Mouse (Mus musculus) forebrain, embryonic 15.5 days (tissue): ENCODE results near the gene Il22ra1. TPM values are rescaled to one million over a fixed set of nuclear protein-coding genes. Genes with fewer than 3 reads are reported as not detected.

Experiments used
- ATAC-seq: fragments of 200-750 bp; cut with Nextera tagmentation; replicated peaks from 2 replicates; pipeline ENCODE4 v1.8.0; 2017; ENCODE audit warnings: mild to moderate bottlenecking, moderate TSS enrichment, moderate library complexity
- H3K27ac ChIP-seq: fragments of 300-500 bp; sonication (generic); replicated peaks from 2 replicates; pipeline ENCODE4 v1.5.1; 2015; ENCODE audit warnings: mild to moderate bottlenecking, inconsistent platforms
- H3K27me3 ChIP-seq: fragments of 300-500 bp; sonication (generic); 2 replicates; pipeline ENCODE4 v1.6.1; 2015; ENCODE audit warnings: inconsistent platforms
- H3K36me3 ChIP-seq: fragments of 300-500 bp; sonication (generic); 2 replicates; pipeline ENCODE4 v1.6.1; 2015; ENCODE audit warnings: mild to moderate bottlenecking, inconsistent platforms
- H3K4me1 ChIP-seq: fragments of 300-500 bp; sonication (generic); 2 replicates; pipeline ENCODE4 v1.6.1; 2015; ENCODE audit warnings: inconsistent platforms
- H3K4me2 ChIP-seq: fragments of 300-500 bp; sonication (generic); replicated peaks from 2 replicates; pipeline ENCODE4 v1.6.1; 2015; ENCODE audit warnings: mild to moderate bottlenecking, inconsistent platforms
- H3K4me3 ChIP-seq: fragments of 300-500 bp; sonication (generic); 2 replicates; pipeline ENCODE4 v1.5.1; 2015; ENCODE audit warnings: mild to moderate bottlenecking, inconsistent platforms
- H3K9ac ChIP-seq: fragments of 300-500 bp; sonication (generic); replicated peaks from 2 replicates; pipeline ENCODE4 v1.6.1; 2015; ENCODE audit warnings: mild to moderate bottlenecking, inconsistent platforms
- H3K9me3 ChIP-seq: fragments of 300-500 bp; sonication (generic); 2 replicates; pipeline ENCODE4 v1.6.1; 2016; ENCODE audit warnings: inconsistent platforms
- WGBS: fragments of 180-500 bp; shearing (Covaris S2); methylation state at CpG from one replicate; pipeline ENCODE4 v1.1.7; 2015; ENCODE audit warnings: mixed read lengths; 5-methylcytosine and 5-hydroxymethylcytosine counted together
- polyA plus RNA-seq: library from polyadenylated mRNA; unstranded; fragments of >200 nt; fragmentation: Nextera tagmentation; extraction: Ambion mirVana; gene quantifications from 2 replicates; pipeline ENCODE4 v1.2.1, GENCODE M21; 2015

The Il22ra1 gene
- polyA plus RNA-seq, 1 experiment from 2014 or later = not detected

DNA sequence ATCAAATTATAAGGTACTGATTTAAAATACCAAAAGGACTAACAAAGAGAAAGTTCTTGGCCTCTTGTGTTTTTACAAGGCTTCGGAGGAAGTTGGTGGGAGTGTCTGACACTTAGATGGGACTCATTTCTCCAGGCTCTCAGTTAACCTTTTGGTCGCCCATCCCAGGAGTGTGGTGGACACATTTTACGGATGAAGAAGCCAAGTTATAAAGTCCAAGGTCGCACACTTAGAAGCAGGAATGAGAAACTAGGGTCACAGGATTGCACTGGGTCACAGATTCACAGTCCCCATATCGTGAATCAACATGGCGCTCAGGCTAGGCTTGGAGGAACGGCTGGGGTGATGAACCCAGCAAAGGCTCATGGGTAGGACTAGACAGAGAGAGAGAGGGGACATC lies 33.6 kb downstream of the Il22ra1 start:
- 0 out of 2 replicates have a peak, but pooled peaks cover 5% of the 10 kb centered on the region for H3K4me1 ChIP-seq
- no peaks in the 10 kb centered on the region for H3K36me3 ChIP-seq
- no peak overlapping the region for H3K4me3 ChIP-seq
- H3K27me3 ChIP-seq = no peaks in the 10 kb centered on the region
- WGBS = 88% methylated on average over 7 of the region's 7 CpGs
- no peak overlapping the region for H3K4me2 ChIP-seq
- no peaks in the 10 kb centered on the region for H3K9me3 ChIP-seq
- ATAC-seq = no peak
- H3K9ac ChIP-seq = no peak overlapping the region
- H3K27ac ChIP-seq = no peak overlapping the region

DNA sequence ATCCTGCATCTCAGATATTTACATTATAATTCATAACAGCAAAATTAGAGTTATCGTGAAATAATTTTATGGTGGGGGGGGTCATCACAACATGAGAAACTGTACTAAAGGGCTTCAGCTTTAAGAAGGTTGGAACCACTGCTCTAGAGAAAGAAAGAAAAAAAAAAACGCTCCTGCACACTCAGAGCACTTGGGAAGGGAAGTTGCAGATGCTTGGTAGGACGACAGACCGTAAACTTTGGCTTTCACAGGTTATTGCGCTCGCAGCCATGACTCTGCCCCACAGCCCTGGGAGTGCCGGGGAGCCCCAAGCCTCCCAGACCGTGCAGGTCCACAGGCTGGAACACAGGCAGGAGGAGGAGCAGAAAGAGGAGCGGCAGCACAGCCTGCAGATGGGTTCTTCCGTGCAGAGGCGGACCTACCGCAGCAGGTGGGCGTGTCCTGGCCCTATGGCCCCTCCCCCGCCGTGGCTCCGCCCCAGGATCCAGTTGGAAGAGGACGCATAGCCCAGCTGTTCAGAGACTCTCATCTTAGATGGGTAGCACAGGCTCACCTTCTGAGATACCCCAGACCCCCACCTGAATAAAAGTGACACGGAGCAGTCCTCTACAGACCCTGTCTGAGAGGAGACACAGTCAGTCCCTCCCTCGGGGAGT lies 34.4 kb downstream of the Il22ra1 start:
- peak; percentile 46; the same call in 1 of the 2 replicates for ATAC-seq
- no peaks in the 10 kb centered on the region for H3K36me3 ChIP-seq
- H3K27me3 ChIP-seq = no peaks in the 10 kb centered on the region
- H3K9me3 ChIP-seq = no peaks in the 10 kb centered on the region
- H3K9ac ChIP-seq = no peak overlapping the region
- 0 out of 2 replicates have a peak, but pooled peaks cover 5% of the 10 kb centered on the region for H3K4me1 ChIP-seq
- H3K4me2 ChIP-seq = peak overlapping the region; percentile 43
- 9% methylated on average over 19 of the region's 19 CpGs for WGBS
- H3K27ac ChIP-seq = no peak overlapping the region
- H3K4me3 ChIP-seq = peak overlapping the region; percentile 25

DNA sequence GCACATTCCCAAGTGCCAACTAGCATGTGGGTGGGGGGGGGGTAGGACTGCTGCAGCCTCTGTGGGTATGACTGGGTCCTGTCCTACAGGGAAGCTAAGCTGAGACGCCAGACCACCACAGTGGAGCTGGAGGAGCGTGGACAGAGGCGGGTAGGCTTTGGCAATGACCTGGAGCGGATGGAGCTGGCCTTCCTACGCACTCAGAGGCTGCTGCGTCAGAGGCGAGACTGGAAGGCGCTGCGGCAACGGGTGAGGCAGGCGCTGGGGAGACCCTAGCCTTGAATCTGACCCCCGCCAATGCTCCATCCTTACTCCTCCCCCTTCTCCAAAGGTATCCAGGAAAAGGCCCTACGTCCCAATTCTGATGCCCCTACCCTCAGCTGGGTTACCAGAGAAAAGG lies 36.7 kb downstream of the Il22ra1 start:
- Histone ChIP-seq H3K9me3 (no peaks in the 10 kb centered on the region), H3K4me2 (no peak overlapping the region), H3K27ac (no peak overlapping the region), H3K9ac (no peak overlapping the region), H3K36me3 (no peaks in the 10 kb centered on the region), H3K4me1 (0 out of 2 replicates have a peak, but pooled peaks cover 5% of the 10 kb centered on the region), H3K27me3 (no peaks in the 10 kb centered on the region), H3K4me3 (no peak overlapping the region)
- 88% methylated on average over 13 of the region's 13 CpGs for WGBS
- no peak for ATAC-seq

DNA sequence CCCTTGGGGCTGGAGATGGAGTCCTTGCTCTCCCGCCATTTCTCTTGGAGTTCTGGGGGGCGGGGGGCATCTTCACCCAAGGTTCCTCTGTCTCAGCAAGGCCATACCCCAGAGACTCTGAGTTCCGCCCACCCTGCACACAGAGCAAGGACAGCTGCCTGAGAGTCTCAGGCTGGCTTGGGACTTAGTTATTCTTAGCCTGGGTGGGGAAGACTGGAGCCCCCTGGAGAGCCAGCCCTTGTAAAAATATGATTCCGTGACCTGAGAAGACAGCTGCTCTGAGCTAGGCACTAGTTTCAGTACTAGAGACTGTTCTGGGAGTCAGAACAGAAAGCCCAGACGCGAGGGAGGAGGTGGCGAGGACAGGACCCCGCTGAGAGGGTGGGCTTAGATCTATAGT lies 37.7 kb downstream of the Il22ra1 start:
- Histone ChIP-seq H3K4me2 (no peak overlapping the region), H3K4me1 (0 out of 2 replicates have a peak, but pooled peaks cover 5% of the 10 kb centered on the region), H3K4me3 (no peak overlapping the region), H3K27ac (no peak overlapping the region), H3K36me3 (no peaks in the 10 kb centered on the region), H3K27me3 (no peaks in the 10 kb centered on the region), H3K9me3 (no peaks in the 10 kb centered on the region), H3K9ac (no peak overlapping the region)
- WGBS = 80% methylated on average over 8 of the region's 8 CpGs
- ATAC-seq = no peak

DNA sequence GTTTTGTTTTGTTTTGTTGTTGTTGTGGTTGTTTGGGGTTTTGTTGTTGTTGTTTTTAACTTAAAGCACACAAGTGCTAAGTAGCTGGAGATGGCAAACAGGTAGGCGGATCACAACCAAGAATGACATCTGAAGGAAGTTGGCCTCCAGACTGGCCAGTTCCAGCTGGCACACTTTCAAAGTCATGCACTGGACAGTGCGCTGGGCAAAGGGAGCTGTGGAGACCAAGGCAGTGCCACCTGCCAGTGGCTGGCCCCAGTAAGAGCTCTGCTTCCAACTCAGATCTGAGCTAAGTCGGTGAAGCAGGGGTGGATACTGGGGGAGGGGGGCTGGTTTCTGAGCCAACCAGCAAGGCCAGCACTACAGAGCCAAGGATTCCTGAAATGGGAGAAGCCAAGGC lies 39.0 kb downstream of the Il22ra1 start:
- no peak for ATAC-seq
- H3K27me3 ChIP-seq = no peaks in the 10 kb centered on the region
- no peak overlapping the region for H3K4me3 ChIP-seq
- H3K4me1 ChIP-seq = 0 out of 2 replicates have a peak, but pooled peaks cover 5% of the 10 kb centered on the region
- no peaks in the 10 kb centered on the region for H3K36me3 ChIP-seq
- no peak overlapping the region for H3K9ac ChIP-seq
- no peaks in the 10 kb centered on the region for H3K9me3 ChIP-seq
- no peak overlapping the region for H3K27ac ChIP-seq
- H3K4me2 ChIP-seq = no peak overlapping the region
- WGBS = 82% methylated on average over 3 of the region's 3 CpGs

DNA sequence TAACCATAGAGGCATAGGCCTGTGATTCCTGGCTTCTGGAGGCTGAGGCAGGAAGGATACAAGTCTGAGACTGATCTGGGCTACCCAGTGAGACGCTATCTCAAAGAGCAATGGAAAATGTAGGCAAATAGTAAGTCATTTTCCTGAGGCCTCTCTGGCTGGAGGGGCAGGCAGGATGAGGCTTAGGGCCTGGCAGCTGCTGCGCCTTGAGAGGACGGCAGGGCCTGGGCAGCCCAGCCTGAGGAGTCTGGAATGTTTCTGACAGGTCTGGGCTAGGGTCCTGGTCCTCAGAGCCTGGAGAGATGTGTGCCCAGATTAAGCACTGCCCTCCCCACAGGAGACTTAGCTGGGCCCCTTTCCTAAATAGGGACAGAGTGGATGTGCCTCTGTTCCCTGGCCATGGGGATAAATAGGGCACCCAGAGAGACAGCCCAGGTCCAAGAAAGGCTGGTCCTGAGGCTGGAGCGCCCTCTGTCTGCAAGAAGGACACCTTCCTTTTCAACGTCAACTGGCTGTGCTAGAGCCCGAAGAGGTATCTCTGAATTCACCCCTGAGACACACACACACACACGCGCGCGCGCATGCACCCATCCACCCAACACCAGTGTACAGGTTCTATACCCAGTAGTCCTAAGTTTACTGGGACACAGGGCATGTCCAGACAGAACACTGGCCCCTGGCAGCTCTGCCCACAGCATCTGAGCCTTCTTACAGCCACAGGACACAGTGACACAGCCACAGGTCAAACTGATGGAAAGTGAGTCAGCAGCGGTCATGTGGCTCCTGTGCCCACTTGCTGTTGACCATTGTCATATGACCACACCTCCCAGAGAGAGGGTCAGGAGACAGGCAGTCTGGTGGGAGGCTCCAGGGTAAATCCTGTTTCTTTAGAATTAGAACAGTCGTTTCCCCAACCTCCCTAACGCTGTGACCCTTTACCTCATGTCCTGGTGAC lies 40.9 kb downstream of the Il22ra1 start:
- H3K27ac ChIP-seq = no peak overlapping the region
- H3K4me2 ChIP-seq = no peak overlapping the region
- no peak overlapping the region for H3K4me3 ChIP-seq
- H3K9me3 ChIP-seq = no peaks in the 10 kb centered on the region
- no peaks in the 10 kb centered on the region for H3K36me3 ChIP-seq
- H3K9ac ChIP-seq = no peak overlapping the region
- H3K27me3 ChIP-seq = no peaks in the 10 kb centered on the region
- no peak for ATAC-seq
- no peaks in the 10 kb centered on the region for H3K4me1 ChIP-seq
- 60% methylated on average over 14 of the region's 14 CpGs for WGBS

DNA sequence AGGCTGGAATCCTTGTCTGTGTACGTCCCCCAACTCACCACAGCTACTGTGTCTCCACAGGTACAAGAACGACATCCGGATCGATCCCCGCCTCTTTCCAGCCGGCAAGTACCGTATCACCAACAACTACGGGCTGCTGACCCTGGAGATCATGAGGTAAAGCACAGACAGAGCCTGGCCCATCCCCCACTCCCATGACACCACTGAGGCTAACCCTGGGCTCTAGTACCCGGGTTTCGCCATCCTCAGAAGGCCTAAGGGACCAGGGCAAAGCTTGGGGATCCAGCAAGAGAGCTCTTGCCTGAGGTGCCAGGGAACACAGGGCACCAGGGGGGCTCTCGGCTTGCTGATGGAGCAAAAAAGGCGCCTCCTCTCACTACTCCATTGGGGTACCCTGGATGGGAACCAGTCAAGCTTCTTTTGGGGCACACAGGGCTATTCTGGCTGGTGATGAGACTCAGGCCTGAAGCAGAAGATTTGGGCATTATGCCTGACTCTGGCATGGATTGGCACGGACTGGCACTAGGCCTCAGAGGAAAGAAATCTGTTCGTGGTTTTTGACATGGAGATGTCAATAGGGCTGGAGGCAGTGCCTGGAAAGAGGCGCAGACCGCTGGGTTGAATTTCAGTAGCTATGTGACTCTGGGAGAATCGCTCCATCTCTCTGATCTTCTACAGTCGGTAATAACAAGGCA lies 42.8 kb downstream of the Il22ra1 start:
- H3K9ac ChIP-seq = no peak overlapping the region
- H3K27me3 ChIP-seq = no peaks in the 10 kb centered on the region
- no peaks in the 10 kb centered on the region for H3K36me3 ChIP-seq
- no peaks in the 10 kb centered on the region for H3K9me3 ChIP-seq
- ATAC-seq = no peak
- no peaks in the 10 kb centered on the region for H3K4me1 ChIP-seq
- WGBS = 85% methylated on average over 18 of the region's 18 CpGs
- H3K4me2 ChIP-seq = no peak overlapping the region
- no peak overlapping the region for H3K27ac ChIP-seq
- no peak overlapping the region for H3K4me3 ChIP-seq

DNA sequence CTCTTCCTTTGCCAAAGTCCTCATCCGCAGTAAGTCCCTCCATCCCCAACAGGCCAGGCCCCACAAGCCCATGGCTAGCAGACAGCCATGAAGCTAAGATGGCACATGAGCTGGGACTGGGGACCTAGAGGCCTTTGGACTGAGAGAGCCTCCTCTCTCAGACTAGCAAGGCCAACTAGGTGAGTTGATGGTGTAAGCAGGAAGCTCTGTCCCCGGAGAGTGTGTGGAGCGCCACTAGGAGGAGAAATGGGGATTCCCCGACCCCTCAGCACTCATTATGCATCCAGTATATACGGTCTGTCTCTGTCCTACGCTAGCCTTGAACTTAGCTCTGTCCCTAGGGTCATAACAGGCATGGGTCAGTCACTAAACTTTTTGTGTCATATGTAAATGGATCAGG lies 43.6 kb downstream of the Il22ra1 start:
- WGBS = 88% methylated on average over 6 of the region's 6 CpGs
- H3K9me3 ChIP-seq = no peaks in the 10 kb centered on the region
- no peak for ATAC-seq
- no peak overlapping the region for H3K4me3 ChIP-seq
- H3K27ac ChIP-seq = no peak overlapping the region
- no peak overlapping the region for H3K4me2 ChIP-seq
- no peaks in the 10 kb centered on the region for H3K36me3 ChIP-seq
- H3K27me3 ChIP-seq = no peaks in the 10 kb centered on the region
- H3K9ac ChIP-seq = no peak overlapping the region
- no peaks in the 10 kb centered on the region for H3K4me1 ChIP-seq

DNA sequence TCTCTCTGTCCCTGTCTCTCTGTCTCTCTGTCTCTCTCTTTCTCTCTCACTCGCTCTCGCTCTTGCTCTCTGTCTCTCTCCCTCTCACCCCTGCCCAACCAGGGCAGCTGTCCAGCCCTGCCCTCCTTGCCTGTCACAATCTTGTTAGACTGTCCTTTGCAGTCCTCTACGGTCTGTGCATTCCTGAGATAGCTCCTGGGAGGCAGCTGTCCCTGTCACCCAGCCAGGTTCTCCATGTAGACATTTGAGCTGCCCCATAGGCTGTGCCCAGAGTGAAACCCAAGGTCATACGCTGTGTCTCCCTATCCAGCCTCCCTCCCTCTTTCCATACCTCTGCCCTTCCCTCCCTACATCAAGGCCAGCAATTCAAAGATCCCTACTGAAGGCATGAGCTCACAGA lies 44.7 kb downstream of the Il22ra1 start:
- Histone ChIP-seq H3K4me2 (no peak overlapping the region), H3K4me1 (no peaks in the 10 kb centered on the region), H3K4me3 (no peak overlapping the region), H3K27ac (no peak overlapping the region), H3K9me3 (no peaks in the 10 kb centered on the region), H3K9ac (no peak overlapping the region), H3K27me3 (no peaks in the 10 kb centered on the region), H3K36me3 (no peaks in the 10 kb centered on the region)
- WGBS = 76% methylated on average over 4 of the region's 4 CpGs
- no peak for ATAC-seq

DNA sequence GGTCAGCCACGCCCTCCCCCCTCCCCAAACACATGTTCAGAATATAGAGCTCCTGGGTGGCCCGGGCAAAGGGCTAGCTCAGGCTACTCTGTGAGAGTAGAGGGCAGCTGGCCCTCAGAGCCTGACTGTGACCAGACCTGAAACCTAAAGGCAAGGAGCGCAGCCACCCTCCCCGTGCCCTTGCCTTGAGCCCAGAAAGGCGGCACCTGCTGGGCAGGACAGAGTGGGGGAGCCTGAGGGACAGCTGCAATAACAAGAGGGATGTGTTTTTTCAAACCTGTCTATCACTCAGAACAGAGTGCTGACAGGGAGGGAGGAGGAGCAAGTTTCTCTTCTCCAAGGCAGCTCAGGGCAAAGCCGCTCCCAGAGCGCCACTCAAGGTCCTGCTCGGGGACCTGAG lies 46.5 kb downstream of the Il22ra1 start:
- ATAC-seq = no peak

DNA sequence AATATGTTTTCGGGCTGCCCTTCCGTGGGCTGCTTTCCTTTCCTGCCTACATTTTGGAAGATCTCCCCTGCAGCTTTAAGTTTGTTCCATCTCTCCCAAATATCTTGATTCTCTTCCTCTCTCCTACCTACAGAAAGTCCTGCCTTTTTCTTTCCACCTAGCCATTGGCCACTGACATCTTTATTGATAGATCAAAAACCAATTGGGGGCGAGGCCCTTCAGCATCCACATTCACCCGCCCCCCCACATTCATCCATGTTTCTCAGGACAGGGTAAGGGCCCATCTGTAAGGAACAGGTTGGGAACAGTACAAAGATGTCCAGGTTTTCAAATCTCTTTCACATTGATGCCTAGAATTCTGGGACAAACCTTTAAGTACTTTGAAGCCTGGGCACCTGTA lies 48.9 kb downstream of the Il22ra1 start:
- no peaks in the 10 kb centered on the region for H3K9me3 ChIP-seq
- H3K36me3 ChIP-seq = no peaks in the 10 kb centered on the region
- no peak overlapping the region for H3K4me2 ChIP-seq
- ATAC-seq = no peak
- no peak overlapping the region for H3K4me3 ChIP-seq
- 91% methylated on average over 4 of the region's 4 CpGs for WGBS
- no peak overlapping the region for H3K9ac ChIP-seq
- H3K4me1 ChIP-seq = no peaks in the 10 kb centered on the region
- no peak overlapping the region for H3K27ac ChIP-seq
- no peaks in the 10 kb centered on the region for H3K27me3 ChIP-seq

More for the DNA sequence above, 46.5 kb downstream of the Il22ra1 start:
- WGBS = 76% methylated on average over 8 of the region's 8 CpGs
- Histone ChIP-seq H3K4me2 (no peak overlapping the region), H3K27me3 (no peaks in the 10 kb centered on the region), H3K9ac (no peak overlapping the region), H3K4me3 (no peak overlapping the region), H3K27ac (no peak overlapping the region), H3K4me1 (no peaks in the 10 kb centered on the region), H3K9me3 (no peaks in the 10 kb centered on the region), H3K36me3 (no peaks in the 10 kb centered on the region)

DNA sequence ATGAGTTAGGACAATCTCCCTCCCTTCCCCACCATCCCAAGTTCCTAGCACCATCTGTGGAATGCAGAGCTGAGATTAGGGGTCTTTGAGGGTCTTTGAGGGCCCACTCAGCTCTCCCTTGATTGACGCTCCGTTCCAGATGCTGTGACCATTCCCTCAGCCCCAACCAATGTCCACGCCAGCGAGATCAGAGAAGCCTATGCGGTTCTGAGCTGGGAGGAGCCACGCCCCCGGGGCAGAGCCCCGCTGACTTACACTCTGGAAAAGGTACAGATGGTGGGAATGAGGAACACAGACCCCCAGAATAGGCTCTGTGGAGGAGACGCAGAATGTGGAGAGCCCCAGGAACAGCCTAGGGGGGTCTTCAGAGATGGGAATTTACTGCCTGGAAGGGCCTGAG lies 51.7 kb downstream of the Il22ra1 start:
- no peak overlapping the region for H3K4me3 ChIP-seq
- no peaks in the 10 kb centered on the region for H3K27me3 ChIP-seq
- no peak overlapping the region for H3K27ac ChIP-seq
- ATAC-seq = no peak
- H3K9ac ChIP-seq = no peak overlapping the region
- H3K9me3 ChIP-seq = no peaks in the 10 kb centered on the region
- 73% methylated on average over 9 of the region's 9 CpGs for WGBS
- H3K4me1 ChIP-seq = no peaks in the 10 kb centered on the region
- no peaks in the 10 kb centered on the region for H3K36me3 ChIP-seq
- no peak overlapping the region for H3K4me2 ChIP-seq
